Mouse (Mus musculus): ENCODE measurements around the gene Ints11. TPM values are rescaled to one million over a fixed set of nuclear protein-coding genes. Genes with fewer than 3 reads are reported as not detected.

The Ints11 gene
- polyA plus RNA-seq, 1 experiment from 2014 or later, result 73.1 TPM

DNA sequence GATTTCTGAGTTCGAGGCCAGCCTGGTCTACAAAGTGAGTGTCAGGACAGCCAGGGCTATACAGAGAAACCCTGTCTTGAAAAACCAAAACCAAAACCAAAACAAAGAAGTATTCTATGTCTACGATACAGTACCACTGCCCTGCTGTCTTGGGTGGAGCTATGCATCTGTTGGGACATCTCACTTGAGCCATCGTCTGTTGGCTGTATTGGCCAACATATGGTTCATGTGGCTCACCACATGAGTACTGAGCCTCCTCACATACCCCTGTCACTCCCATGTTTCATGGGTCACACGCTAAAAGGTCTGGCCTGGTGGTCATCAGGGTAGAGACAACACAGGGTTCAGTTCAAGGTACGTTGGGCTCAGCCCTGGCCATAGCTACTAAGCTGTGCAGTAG, 17.0 kb downstream of the Ints11 start:
- Histone ChIP-seq H3K36me3 (ENCODE audit: control insufficient read depth, insufficient read depth, low read length) (peaks cover 62% of the 10 kb centered on the region), H3K9me3 (ENCODE audit: control insufficient read depth, low read length) (no peaks in the 10 kb centered on the region), H3K4me2 (replicated peaks; ENCODE audit: low read depth, low read length) (no peak overlapping the region), H3K27me3 (ENCODE audit: control insufficient read depth, insufficient read depth, low read length) (no peaks in the 10 kb centered on the region), H3K9ac (ENCODE audit: low read depth, low read length) (no peak overlapping the region), H3K4me3 (ENCODE audit: low read length) (no peak overlapping the region), H3K27ac (ENCODE audit: low read depth, low read length) (no peak overlapping the region), H3K4me1 (ENCODE audit: control insufficient read depth, insufficient read depth, low read length) (peaks cover 5% of the 10 kb centered on the region)
- ATAC-seq (ENCODE audit: low FRiP score, low TSS enrichment), result no peak
- 95% methylated on average over 5 of the region's 5 CpGs for WGBS

DNA sequence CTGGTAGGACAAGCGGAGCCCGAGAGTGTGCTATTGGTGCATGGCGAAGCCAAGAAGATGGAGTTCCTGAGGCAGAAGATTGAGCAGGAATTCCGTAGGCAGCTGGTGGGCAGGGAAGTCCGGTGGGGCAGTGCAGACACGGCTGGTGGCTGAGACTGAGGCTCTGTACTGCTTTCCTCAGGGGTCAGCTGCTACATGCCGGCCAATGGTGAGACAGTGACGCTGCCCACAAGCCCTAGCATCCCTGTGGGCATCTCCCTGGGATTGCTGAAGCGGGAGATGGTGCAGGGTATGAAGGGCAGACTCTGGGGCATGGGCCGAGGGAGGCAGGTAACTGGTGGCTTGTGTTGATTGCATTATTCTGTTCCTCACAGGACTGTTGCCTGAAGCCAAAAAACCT, 18.3 kb downstream of the Ints11 start:
- WGBS, result 90% methylated on average over 10 of the region's 10 CpGs
- Histone ChIP-seq H3K4me2 (replicated peaks; ENCODE audit: low read depth, low read length) (no peak overlapping the region), H3K36me3 (ENCODE audit: control insufficient read depth, insufficient read depth, low read length) (peaks cover 62% of the 10 kb centered on the region), H3K27me3 (ENCODE audit: control insufficient read depth, insufficient read depth, low read length) (no peaks in the 10 kb centered on the region), H3K4me1 (ENCODE audit: control insufficient read depth, insufficient read depth, low read length) (peaks cover 7% of the 10 kb centered on the region), H3K4me3 (ENCODE audit: low read length) (no peak overlapping the region), H3K27ac (ENCODE audit: low read depth, low read length) (no peak overlapping the region), H3K9ac (ENCODE audit: low read depth, low read length) (no peak overlapping the region; the same call in 1 of the 2 replicates), H3K9me3 (ENCODE audit: control insufficient read depth, low read length) (no peaks in the 10 kb centered on the region)
- no peak for ATAC-seq (ENCODE audit: low FRiP score, low TSS enrichment)

DNA sequence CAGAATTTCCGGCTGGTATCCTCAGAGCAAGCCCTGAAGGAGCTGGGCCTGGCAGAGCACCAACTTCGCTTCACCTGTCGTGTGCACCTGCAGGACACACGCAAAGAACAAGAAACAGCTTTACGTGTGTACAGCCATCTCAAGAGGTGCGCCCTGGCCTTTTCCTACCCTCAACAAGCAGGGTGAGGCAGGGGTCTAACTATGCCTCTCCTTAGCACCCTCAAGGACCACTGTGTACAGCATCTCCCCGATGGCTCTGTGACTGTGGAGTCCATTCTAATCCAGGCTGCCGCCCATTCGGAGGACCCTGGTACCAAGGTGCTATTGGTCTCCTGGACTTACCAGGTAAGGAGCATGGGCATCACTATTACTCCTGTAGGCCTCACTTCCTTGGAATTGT, 18.8 kb downstream of the Ints11 start:
- peaks cover 12% of the 10 kb centered on the region for H3K4me1 ChIP-seq (ENCODE audit: control insufficient read depth, insufficient read depth, low read length)
- no peaks in the 10 kb centered on the region for H3K27me3 ChIP-seq (ENCODE audit: control insufficient read depth, insufficient read depth, low read length)
- H3K4me3 ChIP-seq (ENCODE audit: low read length), result no peak overlapping the region
- no peak overlapping the region for H3K27ac ChIP-seq (ENCODE audit: low read depth, low read length)
- no peak for ATAC-seq (ENCODE audit: low FRiP score, low TSS enrichment)
- no peak overlapping the region for H3K9ac ChIP-seq (ENCODE audit: low read depth, low read length)
- no peaks in the 10 kb centered on the region for H3K9me3 ChIP-seq (ENCODE audit: control insufficient read depth, low read length)
- 97% methylated on average over 9 of the region's 9 CpGs for WGBS
- H3K4me2 ChIP-seq (replicated peaks; ENCODE audit: low read depth, low read length), result no peak overlapping the region
- peaks cover 62% of the 10 kb centered on the region for H3K36me3 ChIP-seq (ENCODE audit: control insufficient read depth, insufficient read depth, low read length)

DNA sequence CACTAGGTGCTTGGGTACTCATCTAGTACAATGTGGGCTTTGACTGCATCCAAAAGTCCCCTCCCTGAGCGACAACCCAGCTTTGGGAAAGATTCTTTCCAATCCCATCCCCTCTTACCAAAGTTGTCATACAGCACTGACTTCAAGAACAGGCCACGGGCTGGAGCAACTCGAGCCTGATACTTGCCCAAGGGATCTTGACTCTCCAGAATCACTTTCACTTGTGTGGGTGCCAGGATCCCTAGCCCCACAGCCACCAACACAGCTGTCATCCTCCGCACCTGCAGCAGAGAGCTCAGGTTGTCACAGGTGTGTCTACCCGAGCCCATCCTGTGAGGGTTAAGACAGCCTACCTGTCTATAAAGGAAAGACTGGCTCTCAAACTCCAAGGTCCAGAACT, 20.0 kb downstream of the Ints11 start:
- peaks cover 22% of the 10 kb centered on the region for H3K4me1 ChIP-seq (ENCODE audit: control insufficient read depth, insufficient read depth, low read length)
- H3K4me3 ChIP-seq (ENCODE audit: low read length), result no peak overlapping the region
- no peak overlapping the region for H3K4me2 ChIP-seq (replicated peaks; ENCODE audit: low read depth, low read length)
- H3K27ac ChIP-seq (ENCODE audit: low read depth, low read length), result no peak overlapping the region
- no peak for ATAC-seq (ENCODE audit: low FRiP score, low TSS enrichment)
- no peak overlapping the region for H3K9ac ChIP-seq (ENCODE audit: low read depth, low read length)
- WGBS, result 93% methylated on average over 5 of the region's 5 CpGs
- no peaks in the 10 kb centered on the region for H3K27me3 ChIP-seq (ENCODE audit: control insufficient read depth, insufficient read depth, low read length)
- H3K9me3 ChIP-seq (ENCODE audit: control insufficient read depth, low read length), result no peaks in the 10 kb centered on the region
- peaks cover 55% of the 10 kb centered on the region for H3K36me3 ChIP-seq (ENCODE audit: control insufficient read depth, insufficient read depth, low read length)

DNA sequence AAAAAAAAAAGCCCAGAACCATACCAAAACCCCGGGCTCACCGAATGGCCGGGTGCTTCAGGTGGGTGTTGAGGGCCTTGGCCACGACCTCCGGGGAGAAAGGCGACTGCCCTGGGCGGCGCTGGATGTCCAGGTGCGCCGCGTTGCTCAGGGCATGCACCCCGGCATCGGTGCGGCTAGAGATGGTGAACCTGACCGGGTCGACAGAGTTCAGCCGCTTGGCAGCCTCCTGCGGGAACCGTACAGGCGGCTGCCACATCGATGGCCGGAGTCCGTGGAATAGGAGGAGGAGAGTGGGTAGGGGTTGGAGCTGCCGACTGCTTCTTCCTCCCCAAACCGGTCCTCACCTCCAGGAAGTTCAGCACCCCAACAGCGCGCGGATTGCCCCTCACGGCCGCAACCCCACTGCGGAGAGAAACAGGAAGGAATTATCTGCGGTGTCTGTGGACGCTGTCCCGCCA, 21.7 kb downstream of the Ints11 start:
- no peak for ATAC-seq (ENCODE audit: low FRiP score, low TSS enrichment)
- H3K4me3 ChIP-seq (ENCODE audit: low read length), result peak overlapping the region; percentile 84
- no peak overlapping the region for H3K27ac ChIP-seq (ENCODE audit: low read depth, low read length)
- H3K4me1 ChIP-seq (ENCODE audit: control insufficient read depth, insufficient read depth, low read length), result peaks cover 30% of the 10 kb centered on the region
- H3K4me2 ChIP-seq (replicated peaks; ENCODE audit: low read depth, low read length), result peak overlapping the region; percentile 99
- H3K36me3 ChIP-seq (ENCODE audit: control insufficient read depth, insufficient read depth, low read length), result peaks cover 42% of the 10 kb centered on the region
- peak overlapping the region; percentile 79 for H3K9ac ChIP-seq (ENCODE audit: low read depth, low read length)
- no peaks in the 10 kb centered on the region for H3K9me3 ChIP-seq (ENCODE audit: control insufficient read depth, low read length)
- WGBS, result 0% methylated on average over 34 of the region's 34 CpGs
- H3K27me3 ChIP-seq (ENCODE audit: control insufficient read depth, insufficient read depth, low read length), result no peaks in the 10 kb centered on the region

DNA sequence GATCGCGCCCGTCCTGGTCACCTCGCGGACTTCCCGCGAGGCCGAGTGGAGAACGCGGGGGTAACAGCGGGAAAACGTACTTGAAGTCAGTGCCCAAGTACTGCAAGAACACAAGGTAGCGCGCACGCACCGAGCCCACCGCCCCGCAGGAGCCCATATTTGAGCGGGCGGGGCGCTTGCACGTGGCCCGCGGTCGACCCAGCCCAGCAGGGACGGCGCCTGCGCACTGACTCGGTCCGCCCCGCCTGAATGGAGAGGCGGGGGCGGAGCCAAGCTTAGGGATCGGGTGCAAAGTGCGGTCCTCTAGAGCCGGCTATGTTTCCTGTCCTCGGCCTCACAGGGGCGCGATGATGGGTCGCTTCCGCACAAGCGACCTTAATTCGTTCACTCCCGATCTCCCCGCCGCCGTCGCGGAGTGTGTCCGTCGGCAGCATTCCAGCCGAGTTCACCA, 22.2 kb downstream of the Ints11 start, which contains the start of the genes Pusl1 and Acap3:
TSS of gene Pusl1 (minus strand) at position 231 of the 451 bp plus-strand sequence.
TSS of gene Acap3 (plus strand) at position 272 of the 451 bp plus-strand sequence.
- ATAC-seq (ENCODE audit: low FRiP score, low TSS enrichment), result peak; percentile 88
- H3K4me1 ChIP-seq (ENCODE audit: control insufficient read depth, insufficient read depth, low read length), result peaks cover 30% of the 10 kb centered on the region
- H3K4me2 ChIP-seq (replicated peaks; ENCODE audit: low read depth, low read length), result peak within 1 kb of the TSS; percentile 99
- peak within 1 kb of the TSS; percentile 96 for H3K27ac ChIP-seq (ENCODE audit: low read depth, low read length)
- peak within 1 kb of the TSS; percentile 84 for H3K4me3 ChIP-seq (ENCODE audit: low read length)
- H3K9me3 ChIP-seq (ENCODE audit: control insufficient read depth, low read length), result no peaks in the 10 kb centered on the region
- H3K27me3 ChIP-seq (ENCODE audit: control insufficient read depth, insufficient read depth, low read length), result no peaks in the 10 kb centered on the region
- peaks cover 36% of the 10 kb centered on the region for H3K36me3 ChIP-seq (ENCODE audit: control insufficient read depth, insufficient read depth, low read length)
- peak within 1 kb of the TSS; percentile 79 for H3K9ac ChIP-seq (ENCODE audit: low read depth, low read length)
- under 1% methylated on average over 51 of the region's 52 CpGs for WGBS

DNA sequence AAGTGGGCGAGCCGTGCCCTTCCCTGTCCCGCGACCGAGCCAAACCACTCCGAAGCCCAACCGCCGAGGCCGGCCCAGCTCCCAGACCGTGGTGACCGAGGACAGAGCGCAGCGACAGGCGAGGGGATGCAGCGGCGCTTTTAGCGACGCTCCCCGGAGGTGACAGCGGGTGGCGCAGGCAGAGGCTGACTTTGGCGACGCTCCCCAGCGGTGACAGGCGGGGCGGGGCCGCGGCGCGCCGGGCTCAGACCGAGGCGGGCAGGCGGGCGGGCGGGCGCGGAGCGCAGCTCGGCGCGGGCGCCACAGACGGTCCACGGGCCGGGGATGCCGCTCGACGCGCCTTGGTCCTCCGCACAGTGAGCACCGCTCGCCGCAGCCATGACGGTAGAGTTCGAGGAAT, 22.7 kb downstream of the Ints11 start:
- Histone ChIP-seq H3K4me3 (ENCODE audit: low read length) (peak overlapping the region; percentile 84), H3K27me3 (ENCODE audit: control insufficient read depth, insufficient read depth, low read length) (no peaks in the 10 kb centered on the region), H3K4me2 (replicated peaks; ENCODE audit: low read depth, low read length) (peak overlapping the region; percentile 99), H3K9ac (ENCODE audit: low read depth, low read length) (peak overlapping the region; percentile 79), H3K27ac (ENCODE audit: low read depth, low read length) (peak overlapping the region; percentile 96), H3K36me3 (ENCODE audit: control insufficient read depth, insufficient read depth, low read length) (peaks cover 32% of the 10 kb centered on the region), H3K9me3 (ENCODE audit: control insufficient read depth, low read length) (no peaks in the 10 kb centered on the region), H3K4me1 (ENCODE audit: control insufficient read depth, insufficient read depth, low read length) (peaks cover 30% of the 10 kb centered on the region)
- peak; percentile 92 for ATAC-seq (ENCODE audit: low FRiP score, low TSS enrichment)
- WGBS, result 0% methylated on average over 43 of the region's 56 CpGs

DNA sequence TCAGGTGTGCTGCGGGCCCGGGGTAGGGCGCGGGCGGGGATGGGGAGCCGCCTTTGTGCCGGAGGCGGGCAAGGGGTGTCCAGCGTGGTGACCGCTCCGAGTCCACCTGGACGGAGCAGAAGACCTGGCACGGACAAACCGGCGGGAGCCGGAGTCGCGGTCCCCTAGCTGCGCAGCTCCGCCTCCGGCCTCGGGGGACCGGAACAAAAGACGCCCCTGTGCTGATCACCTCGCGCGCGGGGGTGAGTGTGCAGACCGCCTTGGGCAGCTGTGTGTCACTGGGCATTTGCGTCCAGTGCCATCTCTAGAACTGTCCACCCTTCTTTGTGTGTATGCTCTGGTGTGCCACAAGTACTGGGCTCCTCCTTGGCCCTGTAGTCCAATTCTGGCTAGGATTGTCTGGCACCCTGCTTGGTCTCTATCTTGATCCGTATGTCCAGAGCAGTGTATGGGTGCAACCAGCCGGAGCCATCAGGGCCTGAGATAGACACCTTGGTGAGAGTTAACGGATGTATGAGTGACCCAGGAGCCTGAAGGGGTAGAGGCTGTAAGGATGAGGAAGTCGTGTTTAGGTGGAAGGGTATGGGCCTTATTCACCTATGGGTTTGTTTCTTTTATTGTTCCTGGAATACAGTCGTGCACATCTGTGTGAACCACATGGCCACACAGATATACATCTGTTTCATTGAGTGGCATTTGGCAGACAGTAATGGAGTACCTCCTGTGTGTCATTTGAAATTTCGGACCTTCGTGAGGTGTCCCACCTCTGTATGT, 23.3 kb downstream of the Ints11 start:
- peaks cover 26% of the 10 kb centered on the region for H3K36me3 ChIP-seq (ENCODE audit: control insufficient read depth, insufficient read depth, low read length)
- 5% methylated on average over 34 of the region's 37 CpGs for WGBS
- H3K27ac ChIP-seq (ENCODE audit: low read depth, low read length), result peak overlapping the region; percentile 96; the same call in 1 of the 2 replicates
- peaks cover 30% of the 10 kb centered on the region for H3K4me1 ChIP-seq (ENCODE audit: control insufficient read depth, insufficient read depth, low read length)
- H3K9ac ChIP-seq (ENCODE audit: low read depth, low read length), result peak overlapping the region; percentile 79
- H3K4me2 ChIP-seq (replicated peaks; ENCODE audit: low read depth, low read length), result peak overlapping the region; percentile 99
- H3K9me3 ChIP-seq (ENCODE audit: control insufficient read depth, low read length), result no peaks in the 10 kb centered on the region
- no peaks in the 10 kb centered on the region for H3K27me3 ChIP-seq (ENCODE audit: control insufficient read depth, insufficient read depth, low read length)
- H3K4me3 ChIP-seq (ENCODE audit: low read length), result peak overlapping the region; percentile 84
- peak; percentile 50 for ATAC-seq (ENCODE audit: low FRiP score, low TSS enrichment)

DNA sequence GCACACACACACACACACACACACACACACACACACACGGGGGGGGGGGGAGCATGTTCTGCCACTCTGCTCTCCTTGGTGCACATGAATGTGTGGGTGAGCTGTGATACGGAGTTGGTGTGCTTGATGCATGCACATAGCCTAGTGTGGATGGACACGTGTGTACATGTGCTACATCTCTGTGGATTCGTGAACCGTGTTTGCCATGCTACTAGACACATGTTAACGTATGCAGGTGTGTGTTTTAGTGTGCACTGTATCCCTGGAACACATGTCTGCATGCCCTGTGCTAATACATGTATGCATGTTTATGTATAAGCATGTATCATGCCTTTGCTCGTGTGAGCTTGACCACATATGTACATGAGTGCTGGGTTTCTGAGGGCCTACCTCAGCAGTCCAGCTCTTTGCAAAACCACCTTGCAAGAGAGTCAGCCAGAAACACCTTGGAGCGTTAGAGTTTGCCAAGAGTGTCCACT, 23.9 kb downstream of the Ints11 start:
- no peak for ATAC-seq (ENCODE audit: low FRiP score, low TSS enrichment)
- Histone ChIP-seq H3K4me1 (ENCODE audit: control insufficient read depth, insufficient read depth, low read length) (peaks cover 30% of the 10 kb centered on the region), H3K4me3 (ENCODE audit: low read length) (peak overlapping the region; percentile 84), H3K9ac (ENCODE audit: low read depth, low read length) (peak overlapping the region; percentile 79; the same call in 1 of the 2 replicates), H3K27ac (ENCODE audit: low read depth, low read length) (no peak overlapping the region), H3K27me3 (ENCODE audit: control insufficient read depth, insufficient read depth, low read length) (no peaks in the 10 kb centered on the region), H3K9me3 (ENCODE audit: control insufficient read depth, low read length) (no peaks in the 10 kb centered on the region), H3K36me3 (ENCODE audit: control insufficient read depth, insufficient read depth, low read length) (peaks cover 19% of the 10 kb centered on the region), H3K4me2 (replicated peaks; ENCODE audit: low read depth, low read length) (peak overlapping the region; percentile 99)
- WGBS, result 80% methylated on average over 8 of the region's 8 CpGs

Data from kidney, embryonic 14.5 days (tissue).